In the genomic region with DNA sequence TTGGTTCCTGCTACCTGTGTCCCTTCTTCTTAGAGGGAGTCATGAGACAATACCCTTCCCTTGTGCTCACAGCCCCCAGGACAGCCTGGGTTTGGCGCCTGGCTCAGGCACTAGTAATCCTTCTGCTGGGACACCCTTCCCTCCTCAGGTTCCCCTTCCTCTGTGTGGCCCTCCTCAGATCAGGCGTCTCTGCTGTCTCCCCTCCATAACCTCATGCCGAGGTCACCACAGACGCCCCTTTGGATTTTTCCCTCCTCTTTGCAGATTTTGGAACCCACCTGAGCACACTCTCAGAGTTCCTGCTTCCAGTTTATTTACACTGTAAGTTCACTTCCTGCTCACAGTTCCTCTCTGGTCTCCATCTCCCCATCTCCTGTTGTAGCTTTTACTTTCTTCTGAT, we compare ENCODE assay signal across 18 mouse cellular contexts.
"Had no signal": no experiment of that assay in that cellular context is flagged by ENCODE, and none has a peak within 500 bp of the region (broad histone marks: within the 10 kb centered on the region; RNA-seq: fewer than 3 reads in every experiment).

No protein-coding gene starts in this region.

- H3K4me3 ChIP-seq: megakaryocyte, embryonic 14.5 days; midbrain, embryonic 13.5 days; midbrain, embryonic 15.5 days; neural tube, embryonic 12.5 days; stomach, embryonic 15.5 days had no signal

- H3K36me3 ChIP-seq: midbrain, embryonic 13.5 days; midbrain, embryonic 15.5 days; neural tube, embryonic 12.5 days; stomach, embryonic 15.5 days had no signal

- DNase-seq: lung, adult 18-20 months; lung, postnatal 14 days; lung, postnatal 4 days; right cerebral cortex, postnatal 14 days; right cerebral cortex, postnatal 4 days; spleen, adult 18-20 months; thymus, adult 18-20 months; thymus, postnatal 25 days; thymus, postnatal 4 days had no signal

- ATAC-seq: midbrain, embryonic 13.5 days; midbrain, embryonic 15.5 days had no signal

- H3K4me2 ChIP-seq: lung, embryonic 14.5 days; midbrain, embryonic 11.5 days; midbrain, embryonic 13.5 days; midbrain, embryonic 15.5 days; neural tube, embryonic 12.5 days; stomach, embryonic 15.5 days had no signal

- H3K27ac ChIP-seq: liver, embryonic 14.5 days; midbrain, embryonic 13.5 days; midbrain, embryonic 15.5 days; neural tube, embryonic 12.5 days; stomach, embryonic 15.5 days; stomach, postnatal 0 days had no signal

- H3K9me3 ChIP-seq: megakaryocyte, embryonic 14.5 days; midbrain, embryonic 13.5 days; midbrain, embryonic 15.5 days; neural tube, embryonic 12.5 days; stomach, embryonic 15.5 days had no signal

- H3K4me1 ChIP-seq: midbrain, embryonic 13.5 days; midbrain, embryonic 15.5 days; stomach, embryonic 15.5 days had no signal

- H3K27me3 ChIP-seq: midbrain, embryonic 15.5 days; neural tube, embryonic 12.5 days; stomach, embryonic 15.5 days had no signal

- H3K9ac ChIP-seq: liver, embryonic 14.5 days; lung, embryonic 14.5 days; midbrain, embryonic 13.5 days; midbrain, embryonic 15.5 days; neural tube, embryonic 12.5 days; stomach, embryonic 15.5 days had no signal
